Mouse (Mus musculus) layer of hippocampus, adult 9-11 months (tissue): Measurements from ENCODE around the gene Vmn1r60.
"Not testable (repeated sequence)": the region's sequence is repeated elsewhere in the genome, so short reads cannot be mapped to it uniquely, and the experiment has no call there.

Experiments used
- DNase-seq: peaks from one replicate; pipeline ENCODE4 v3.0.0; 2022

Vmn1r60 gene

DNA sequence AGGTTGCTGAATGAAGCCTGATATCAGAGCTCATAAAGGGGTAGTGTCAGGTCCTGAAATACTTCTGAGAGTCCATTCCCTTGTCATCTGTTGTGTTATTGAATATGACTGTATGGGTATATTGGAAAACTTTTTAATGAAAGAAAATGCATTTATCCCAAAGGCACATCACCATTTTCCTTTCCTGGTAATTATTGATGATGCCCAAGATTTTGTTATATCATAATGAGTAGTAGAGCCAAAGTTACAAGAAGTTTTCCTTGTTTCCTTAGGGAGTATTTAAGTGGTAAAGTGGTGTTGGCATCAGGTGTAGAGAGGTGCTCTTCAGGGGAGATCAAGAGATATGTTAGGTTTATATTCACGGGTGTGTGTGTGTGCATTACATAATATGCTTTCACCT is at the start of gene Vmn1r60:
Vmn1r60 (minus strand) TSS at position 101 of the 400 bp plus-strand sequence.
- not testable (repeated sequence) for DNase-seq

GRCm38 (mm10) chr7:5540770-5541436 is 6.2 kb downstream of the Vmn1r60 start:
- not testable (repeated sequence) for DNase-seq

GRCm38 (mm10) chr7:5493856-5494255 is 53.3 kb downstream of the Vmn1r60 start, which contains the start of gene Vmn2r28:
Gene Vmn2r28, minus strand, starts transcription at chr7:5493956.
- not testable (repeated sequence) for DNase-seq
